Mouse (Mus musculus) liver, postnatal 0 days (tissue): ENCODE results near the gene Gm20388. TPM values are rescaled to one million over a fixed set of nuclear protein-coding genes. Genes with fewer than 3 reads are reported as not detected.

ENCODE experiments used
- ATAC-seq: fragments of 200-750 bp; cut with Nextera tagmentation; 2 replicates; pipeline ENCODE4 v1.8.0; 2017; ENCODE audit warnings: mild to moderate bottlenecking, moderate library complexity
- DNase-seq: peaks from one replicate; pipeline ENCODE4 v3.0.0-alpha.2; 2016
- H3K27ac ChIP-seq: fragments of 300-500 bp; sonication (generic); 2 replicates; pipeline ENCODE4 v1.5.1; 2014; ENCODE audit warnings: antibody characterized with exemption, moderate library complexity, mild to moderate bottlenecking, low read depth
- H3K27me3 ChIP-seq: fragments of 300-500 bp; sonication (generic); 2 replicates; pipeline ENCODE4 v1.6.1; 2014; ENCODE audit warnings: low read length, control low read depth, mixed read lengths; ENCODE audit not compliant: insufficient read depth
- H3K36me3 ChIP-seq: fragments of 300-500 bp; sonication (generic); replicated peaks from 2 replicates; pipeline ENCODE4 v1.6.1; 2014; ENCODE audit warnings: mild to moderate bottlenecking, control low read depth, low read length, moderate library complexity, mixed read lengths; ENCODE audit not compliant: insufficient read depth
- H3K4me1 ChIP-seq: fragments of 300-500 bp; sonication (generic); 2 replicates; pipeline ENCODE4 v1.6.1; 2014; ENCODE audit warnings: antibody characterized with exemption, mild to moderate bottlenecking, control low read depth; ENCODE audit not compliant: insufficient read depth
- H3K4me2 ChIP-seq: fragments of 300-500 bp; sonication (generic); 2 replicates; pipeline ENCODE4 v1.6.1; 2014; ENCODE audit warnings: low read depth, mild to moderate bottlenecking, low read length, moderate library complexity, mixed read lengths
- H3K4me3 ChIP-seq: fragments of 300-500 bp; sonication (generic); 2 replicates; pipeline ENCODE4 v1.5.1; 2014; ENCODE audit warnings: low read depth, low read length
- H3K9ac ChIP-seq: fragments of 300-500 bp; sonication (generic); replicated peaks from 2 replicates; pipeline ENCODE4 v1.6.1; 2014; ENCODE audit warnings: mild to moderate bottlenecking, moderate library complexity
- H3K9me3 ChIP-seq: fragments of 300-500 bp; sonication (generic); 2 replicates; pipeline ENCODE4 v1.6.1; 2016; ENCODE audit warnings: mild to moderate bottlenecking, control low read depth, low read length, mixed read lengths
- CTCF ChIP-seq: sonication (generic); IDR thresholded peaks from 2 replicates; pipeline ENCODE4 v1.5.1; 2016; ENCODE audit warnings: antibody characterized with exemption, low read depth
- EP300 ChIP-seq: IDR thresholded peaks from 2 replicates; pipeline ENCODE4 v1.6.1; 2016; ENCODE audit warnings: antibody characterized with exemption, low read depth, mild to moderate bottlenecking
- WGBS: fragments of 180-500 bp; shearing (Covaris S2); extraction: QIAGEN DNeasy Blood & Tissue Kit; methylation state at CpG from one replicate; pipeline ENCODE4 v1.1.7; 2014; ENCODE audit not compliant: insufficient replicate concordance; 5-methylcytosine and 5-hydroxymethylcytosine counted together
- polyA plus RNA-seq: library from polyadenylated mRNA; unstranded; fragments of >200 nt; fragmentation: Nextera tagmentation; extraction: Ambion mirVana; gene quantifications from 2 replicates; pipeline ENCODE4 v1.2.1, GENCODE M21; 2015

Gene Gm20388
- polyA plus RNA-seq, 1 experiment from 2014 or later = not detected

GRCm38 (mm10) chr8:120071684-120072083 lies 161.0 kb downstream of the Gm20388 start:
- H3K36me3 ChIP-seq = no peaks in the 10 kb centered on the region
- H3K27ac ChIP-seq = no peak overlapping the region
- H3K9ac ChIP-seq = no peak overlapping the region
- no peaks in the 10 kb centered on the region for H3K27me3 ChIP-seq
- H3K9me3 ChIP-seq = no peaks in the 10 kb centered on the region
- TF ChIP-seq EP300 = no peak
- TF ChIP-seq CTCF = peak; percentile 98
- H3K4me2 ChIP-seq = no peak overlapping the region
- peak; percentile 67; the same call in 1 of the 2 replicates for ATAC-seq
- 34% methylated on average over 4 of the region's 4 CpGs for WGBS
- DNase-seq = peak; percentile 85
- no peaks in the 10 kb centered on the region for H3K4me1 ChIP-seq
- no peak overlapping the region for H3K4me3 ChIP-seq

- H3K36me3 ChIP-seq = no peaks in the 10 kb centered on the region
- WGBS = 78% methylated on average over 9 of the region's 9 CpGs
- no peak overlapping the region for H3K27ac ChIP-seq
- no peaks in the 10 kb centered on the region for H3K9me3 ChIP-seq
- no peaks in the 10 kb centered on the region for H3K27me3 ChIP-seq
- H3K4me1 ChIP-seq = no peaks in the 10 kb centered on the region
- TF ChIP-seq EP300 (no peak), CTCF (no peak)
- no peak overlapping the region for H3K4me2 ChIP-seq
- no peak for DNase-seq
- no peak for ATAC-seq
- no peak overlapping the region for H3K4me3 ChIP-seq
- H3K9ac ChIP-seq = no peak overlapping the region
Measured at GRCm38 (mm10) chr8:120072259-120072658, 161.6 kb downstream of the Gm20388 start.

GRCm38 (mm10) chr8:120072827-120073226 lies 162.2 kb downstream of the Gm20388 start:
- no peak overlapping the region for H3K9ac ChIP-seq
- no peak overlapping the region for H3K4me3 ChIP-seq
- ATAC-seq (no peak), DNase-seq (no peak)
- H3K4me2 ChIP-seq = no peak overlapping the region
- no peaks in the 10 kb centered on the region for H3K4me1 ChIP-seq
- H3K36me3 ChIP-seq = no peaks in the 10 kb centered on the region
- WGBS = 78% methylated on average over 8 of the region's 8 CpGs
- no peaks in the 10 kb centered on the region for H3K27me3 ChIP-seq
- no peak overlapping the region for H3K27ac ChIP-seq
- no peaks in the 10 kb centered on the region for H3K9me3 ChIP-seq
- TF ChIP-seq EP300 (no peak), CTCF (no peak)

GRCm38 (mm10) chr8:120074516-120074915 lies 163.9 kb downstream of the Gm20388 start:
- Histone ChIP-seq H3K9me3 (no peaks in the 10 kb centered on the region), H3K4me2 (no peak overlapping the region), H3K27me3 (no peaks in the 10 kb centered on the region), H3K27ac (no peak overlapping the region), H3K9ac (no peak overlapping the region), H3K36me3 (no peaks in the 10 kb centered on the region), H3K4me3 (no peak overlapping the region), H3K4me1 (no peaks in the 10 kb centered on the region)
- WGBS = 62% methylated on average over 6 of the region's 6 CpGs
- no peak for TF ChIP-seq EP300
- TF ChIP-seq CTCF = no peak
- ATAC-seq (no peak), DNase-seq (no peak)

GRCm38 (mm10) chr8:120075347-120075746 lies 164.7 kb downstream of the Gm20388 start:
- H3K9ac ChIP-seq = no peak overlapping the region
- no peak overlapping the region for H3K4me3 ChIP-seq
- no peaks in the 10 kb centered on the region for H3K27me3 ChIP-seq
- ATAC-seq (no peak), DNase-seq (no peak)
- no peak overlapping the region for H3K4me2 ChIP-seq
- H3K9me3 ChIP-seq = no peaks in the 10 kb centered on the region
- H3K4me1 ChIP-seq = no peaks in the 10 kb centered on the region
- no peak overlapping the region for H3K27ac ChIP-seq
- H3K36me3 ChIP-seq = no peaks in the 10 kb centered on the region
- TF ChIP-seq EP300 (no peak), CTCF (no peak)
- WGBS = 68% methylated on average over 6 of the region's 6 CpGs

GRCm38 (mm10) chr8:120078080-120078479 lies 167.4 kb downstream of the Gm20388 start:
- ATAC-seq (no peak), DNase-seq (peak; percentile 87)
- H3K27me3 ChIP-seq = no peaks in the 10 kb centered on the region
- H3K9me3 ChIP-seq = no peaks in the 10 kb centered on the region
- peaks cover 13% of the 10 kb centered on the region for H3K36me3 ChIP-seq
- TF ChIP-seq EP300 (no peak), CTCF (peak; percentile 82)
- H3K4me3 ChIP-seq = no peak overlapping the region
- H3K4me2 ChIP-seq = no peak overlapping the region
- H3K27ac ChIP-seq = no peak overlapping the region
- 14% methylated on average over 10 of the region's 10 CpGs for WGBS
- H3K9ac ChIP-seq = no peak overlapping the region
- no peaks in the 10 kb centered on the region; the same call in 1 of the 2 replicates for H3K4me1 ChIP-seq

GRCm38 (mm10) chr8:120079361-120079760 lies 168.7 kb downstream of the Gm20388 start:
- Histone ChIP-seq H3K36me3 (peaks cover 21% of the 10 kb centered on the region), H3K27me3 (no peaks in the 10 kb centered on the region), H3K9me3 (no peaks in the 10 kb centered on the region), H3K9ac (no peak overlapping the region), H3K4me2 (no peak overlapping the region), H3K27ac (no peak overlapping the region), H3K4me1 (no peaks in the 10 kb centered on the region; the same call in 1 of the 2 replicates), H3K4me3 (no peak overlapping the region)
- no peak for DNase-seq
- TF ChIP-seq EP300 (no peak), CTCF (no peak)
- ATAC-seq = no peak
- WGBS = 60% methylated on average over 5 of the region's 5 CpGs
